Mouse (Mus musculus): Measurements from ENCODE around the gene Tmem265. TPM values are rescaled to one million over a fixed set of nuclear protein-coding genes. Genes with fewer than 3 reads are reported as not detected.

Gene Tmem265
- total and polyA plus RNA-seq, 3 experiments = 0.87 to 2.5 TPM; not detected in 1

GRCm38 (mm10) chr7:127592575-127592974, 31.4 kb downstream of the Tmem265 start:
- Histone ChIP-seq H3K9me3 (replicated peaks) (no peaks in the 10 kb centered on the region), H3K27me3 (ENCODE audit: insufficient read depth, low read length) (no peaks in the 10 kb centered on the region), H3K4me3 (ENCODE audit: low read depth, low read length) (no peak overlapping the region), H3K4me1 (ENCODE audit: insufficient read depth, low read depth, low read length) (peaks cover 32% of the 10 kb centered on the region), H3K36me3 (replicated peaks) (peaks cover 84% of the 10 kb centered on the region)
- no peak for TF ChIP-seq GATA1 (IDR thresholded peaks at IDR 0.05; ENCODE audit: borderline replicate concordance, low read length)
- no peak for TF ChIP-seq POLR2AphosphoS5 (IDR thresholded peaks at IDR 0.05; ENCODE audit: insufficient replicate concordance, low read depth, low read length)
- TF ChIP-seq GATA2 (IDR thresholded peaks at IDR 0.05; ENCODE audit: borderline replicate concordance, low read depth, low read length) = no peak
- TF ChIP-seq TAL1 (conservative IDR thresholded peaks at IDR 0.05; ENCODE audit: low read depth, low read length) = no peak
- no peak for TF ChIP-seq CTCF (IDR thresholded peaks at IDR 0.05; ENCODE audit: low read depth, low read length)
- DNase-seq (ENCODE audit: low spot score) (no peak), ATAC-seq (ENCODE audit: extremely low read depth, insufficient number of reproducible peaks, low FRiP score, poor library complexity, severe bottlenecking) (no peak)

DNA sequence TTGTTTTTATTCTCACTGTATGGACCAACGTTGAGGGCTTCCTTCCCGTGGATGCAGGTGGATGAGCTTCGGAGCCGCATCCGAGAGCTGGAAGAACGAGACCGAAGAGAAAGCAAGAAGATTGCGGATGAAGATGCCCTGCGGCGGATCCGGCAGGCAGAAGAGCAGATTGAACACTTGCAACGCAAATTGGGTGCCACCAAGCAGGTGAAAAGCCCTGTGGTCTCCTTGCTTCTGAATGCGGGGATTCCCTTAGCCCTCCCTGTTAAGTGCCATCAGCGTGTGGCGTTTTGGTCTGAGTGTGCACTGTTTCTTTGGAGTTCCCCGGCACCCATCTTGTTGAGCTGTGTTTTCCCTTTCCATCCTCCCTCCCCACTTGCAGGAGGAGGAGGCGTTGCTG, 35.6 kb downstream of the Tmem265 start:
- peaks cover 7% of the 10 kb centered on the region for H3K4me1 ChIP-seq (ENCODE audit: insufficient read depth, low read depth, low read length)
- no peak for TF ChIP-seq TAL1 (conservative IDR thresholded peaks at IDR 0.05; ENCODE audit: low read depth, low read length)
- H3K9me3 ChIP-seq (replicated peaks) = no peaks in the 10 kb centered on the region
- DNase-seq (ENCODE audit: low spot score) (no peak), ATAC-seq (ENCODE audit: extremely low read depth, insufficient number of reproducible peaks, low FRiP score, poor library complexity, severe bottlenecking) (no peak)
- H3K4me3 ChIP-seq (ENCODE audit: low read depth, low read length) = no peak overlapping the region
- no peaks in the 10 kb centered on the region for H3K27me3 ChIP-seq (ENCODE audit: insufficient read depth, low read length)
- H3K36me3 ChIP-seq (replicated peaks) = peaks cover 100% of the 10 kb centered on the region

- Histone ChIP-seq H3K9me3 (replicated peaks) (no peaks in the 10 kb centered on the region), H3K4me3 (ENCODE audit: low read depth, low read length) (no peak overlapping the region), H3K4me1 (ENCODE audit: insufficient read depth, low read depth, low read length) (no peaks in the 10 kb centered on the region; the same call in 1 of the 2 replicates), H3K36me3 (replicated peaks) (peaks cover 97% of the 10 kb centered on the region), H3K27me3 (ENCODE audit: insufficient read depth, low read length) (no peaks in the 10 kb centered on the region)
- TF ChIP-seq TAL1 (conservative IDR thresholded peaks at IDR 0.05; ENCODE audit: low read depth, low read length) (no peak), CTCF (IDR thresholded peaks at IDR 0.05; ENCODE audit: low read depth, low read length) (no peak), GATA2 (IDR thresholded peaks at IDR 0.05; ENCODE audit: borderline replicate concordance, low read depth, low read length) (no peak), POLR2AphosphoS5 (IDR thresholded peaks at IDR 0.05; ENCODE audit: insufficient replicate concordance, low read depth, low read length) (no peak), GATA1 (IDR thresholded peaks at IDR 0.05; ENCODE audit: borderline replicate concordance, low read length) (no peak)
- ATAC-seq (ENCODE audit: extremely low read depth, insufficient number of reproducible peaks, low FRiP score, poor library complexity, severe bottlenecking) (no peak), DNase-seq (ENCODE audit: low spot score) (no peak)
These were observed 39.4 kb downstream of the Tmem265 start for GRCm38 (mm10) chr7:127600612-127601011.

GRCm38 (mm10) chr7:127601735-127602134, 40.5 kb downstream of the Tmem265 start:
- Histone ChIP-seq H3K27me3 (ENCODE audit: insufficient read depth, low read length) (no peaks in the 10 kb centered on the region), H3K9me3 (replicated peaks) (no peaks in the 10 kb centered on the region), H3K4me1 (ENCODE audit: insufficient read depth, low read depth, low read length) (no peaks in the 10 kb centered on the region; the same call in 1 of the 2 replicates), H3K36me3 (replicated peaks) (peaks cover 92% of the 10 kb centered on the region), H3K4me3 (ENCODE audit: low read depth, low read length) (no peak overlapping the region)
- DNase-seq (ENCODE audit: low spot score) = no peak
- TF ChIP-seq TAL1 (conservative IDR thresholded peaks at IDR 0.05; ENCODE audit: low read depth, low read length) (no peak), GATA1 (IDR thresholded peaks at IDR 0.05; ENCODE audit: borderline replicate concordance, low read length) (no peak), CTCF (IDR thresholded peaks at IDR 0.05; ENCODE audit: low read depth, low read length) (no peak)
- ATAC-seq (ENCODE audit: extremely low read depth, insufficient number of reproducible peaks, low FRiP score, poor library complexity, severe bottlenecking) = no peak

- Histone ChIP-seq H3K27me3 (ENCODE audit: insufficient read depth, low read length) (no peaks in the 10 kb centered on the region; the same call in 1 of the 2 replicates), H3K4me1 (ENCODE audit: insufficient read depth, low read depth, low read length) (peaks cover 4% of the 10 kb centered on the region; the same call in 1 of the 2 replicates), H3K4me3 (ENCODE audit: low read depth, low read length) (no peak overlapping the region), H3K36me3 (replicated peaks) (peaks cover 88% of the 10 kb centered on the region), H3K9me3 (replicated peaks) (no peaks in the 10 kb centered on the region)
- TF ChIP-seq TAL1 (conservative IDR thresholded peaks at IDR 0.05; ENCODE audit: low read depth, low read length) = no peak
- no peak for ATAC-seq (ENCODE audit: extremely low read depth, insufficient number of reproducible peaks, low FRiP score, poor library complexity, severe bottlenecking)
- DNase-seq (ENCODE audit: low spot score) = no peak
These were observed 41.7 kb downstream of the Tmem265 start for GRCm38 (mm10) chr7:127602903-127603302.

- TF ChIP-seq CTCF (IDR thresholded peaks at IDR 0.05; ENCODE audit: low read depth, low read length) = no peak
- no peak for TF ChIP-seq TAL1 (conservative IDR thresholded peaks at IDR 0.05; ENCODE audit: low read depth, low read length)
- no peak for TF ChIP-seq POLR2AphosphoS5 (IDR thresholded peaks at IDR 0.05; ENCODE audit: insufficient replicate concordance, low read depth, low read length)
- no peak for TF ChIP-seq GATA2 (IDR thresholded peaks at IDR 0.05; ENCODE audit: borderline replicate concordance, low read depth, low read length)
- TF ChIP-seq GATA1 (IDR thresholded peaks at IDR 0.05; ENCODE audit: borderline replicate concordance, low read length) = no peak
- H3K4me3 ChIP-seq (ENCODE audit: low read depth, low read length) = no peak overlapping the region
- H3K4me1 ChIP-seq (ENCODE audit: insufficient read depth, low read depth, low read length) = peaks cover 4% of the 10 kb centered on the region; the same call in 1 of the 2 replicates
- no peak for DNase-seq (ENCODE audit: low spot score)
- no peaks in the 10 kb centered on the region for H3K9me3 ChIP-seq (replicated peaks)
- peaks cover 86% of the 10 kb centered on the region for H3K36me3 ChIP-seq (replicated peaks)
- H3K27me3 ChIP-seq (ENCODE audit: insufficient read depth, low read length) = peaks cover 5% of the 10 kb centered on the region; the same call in 1 of the 2 replicates
- no peak for ATAC-seq (ENCODE audit: extremely low read depth, insufficient number of reproducible peaks, low FRiP score, poor library complexity, severe bottlenecking)
These were observed 43.1 kb downstream of the Tmem265 start for GRCm38 (mm10) chr7:127604256-127604655.

GRCm38 (mm10) chr7:127607150-127607549, 46.0 kb downstream of the Tmem265 start:
- Histone ChIP-seq H3K27me3 (ENCODE audit: insufficient read depth, low read length) (peaks cover 22% of the 10 kb centered on the region; the same call in 1 of the 2 replicates), H3K4me3 (ENCODE audit: low read depth, low read length) (no peak overlapping the region), H3K36me3 (replicated peaks) (peaks cover 84% of the 10 kb centered on the region), H3K9me3 (replicated peaks) (peaks cover 5% of the 10 kb centered on the region), H3K4me1 (ENCODE audit: insufficient read depth, low read depth, low read length) (peaks cover 4% of the 10 kb centered on the region; the same call in 1 of the 2 replicates)
- ATAC-seq (ENCODE audit: extremely low read depth, insufficient number of reproducible peaks, low FRiP score, poor library complexity, severe bottlenecking) (no peak), DNase-seq (ENCODE audit: low spot score) (no peak)
- TF ChIP-seq POLR2AphosphoS5 (IDR thresholded peaks at IDR 0.05; ENCODE audit: insufficient replicate concordance, low read depth, low read length) (no peak), GATA2 (IDR thresholded peaks at IDR 0.05; ENCODE audit: borderline replicate concordance, low read depth, low read length) (no peak), GATA1 (IDR thresholded peaks at IDR 0.05; ENCODE audit: borderline replicate concordance, low read length) (no peak), CTCF (IDR thresholded peaks at IDR 0.05; ENCODE audit: low read depth, low read length) (no peak), TAL1 (conservative IDR thresholded peaks at IDR 0.05; ENCODE audit: low read depth, low read length) (no peak)

Measured in G1E (cell line).